Mouse (Mus musculus) midbrain, embryonic 14.5 days (tissue): ENCODE data around the gene Tgm5. TPM values are rescaled to one million over a fixed set of nuclear protein-coding genes. Genes with fewer than 3 reads are reported as not detected.
"Not testable (repeated sequence)": the region's sequence is repeated elsewhere in the genome, so short reads cannot be mapped to it uniquely, and the experiment has no call there.

Experiments
- ATAC-seq: fragments of 200-750 bp; cut with Nextera tagmentation; 2 replicates; pipeline ENCODE4 v1.8.0; 2017; ENCODE audit warnings: moderate number of reproducible peaks, moderate library complexity; ENCODE audit not compliant: low FRiP score, low TSS enrichment
- DNase-seq: peaks from one replicate; pipeline ENCODE4 v3.0.0-alpha.2; 2015
- H3K27ac ChIP-seq: fragments of 300-500 bp; sonication (generic); replicated peaks from 2 replicates; pipeline ENCODE4 v1.5.1; 2014; ENCODE audit warnings: mild to moderate bottlenecking, low read depth, low read length, moderate library complexity
- H3K27me3 ChIP-seq: fragments of 300-500 bp; sonication (generic); 2 replicates; pipeline ENCODE4 v1.6.1; 2014; ENCODE audit warnings: low read length, control low read depth, mixed read lengths; ENCODE audit not compliant: control insufficient read depth, insufficient read depth
- H3K36me3 ChIP-seq: fragments of 300-500 bp; sonication (generic); 2 replicates; pipeline ENCODE4 v1.6.1; 2014; ENCODE audit warnings: low read length, control low read depth; ENCODE audit not compliant: control insufficient read depth, insufficient read depth
- H3K4me1 ChIP-seq: fragments of 300-500 bp; sonication (generic); 2 replicates; pipeline ENCODE4 v1.6.1; 2014; ENCODE audit warnings: mild to moderate bottlenecking, antibody characterized with exemption, low read length, control low read depth; ENCODE audit not compliant: control insufficient read depth, insufficient read depth
- H3K4me2 ChIP-seq: fragments of 300-500 bp; sonication (generic); 2 replicates; pipeline ENCODE4 v1.6.1; 2014; ENCODE audit warnings: mild to moderate bottlenecking, low read length, moderate library complexity
- H3K4me3 ChIP-seq: fragments of 300-500 bp; sonication (generic); replicated peaks from 2 replicates; pipeline ENCODE4 v1.5.1; 2014; ENCODE audit warnings: low read depth, low read length
- H3K9ac ChIP-seq: fragments of 300-500 bp; sonication (generic); replicated peaks from 2 replicates; pipeline ENCODE4 v1.6.1; 2014; ENCODE audit warnings: mild to moderate bottlenecking, low read length, moderate library complexity
- H3K9me3 ChIP-seq: fragments of 300-500 bp; sonication (generic); 2 replicates; pipeline ENCODE4 v1.6.1; 2016; ENCODE audit warnings: low read length, control low read depth, mixed read lengths; ENCODE audit not compliant: control insufficient read depth
- WGBS: fragments of 180-500 bp; shearing (Covaris S2); extraction: QIAGEN DNeasy Blood & Tissue Kit; methylation state at CpG from one replicate; pipeline ENCODE4 v1.1.7; 2014; 5-methylcytosine and 5-hydroxymethylcytosine counted together
- polyA plus RNA-seq: library from polyadenylated mRNA; unstranded; fragments of >200 nt; fragmentation: Nextera tagmentation; extraction: Ambion mirVana; gene quantifications from 2 replicates; pipeline ENCODE4 v1.2.1, GENCODE M21; 2014

The Tgm5 gene
- polyA plus RNA-seq, 1 experiment from 2014 or later, result not detected

GRCm38 (mm10) chr2:121004018-121004811, 81.4 kb downstream of the Tgm5 start:
- no peak overlapping the region for H3K9ac ChIP-seq
- H3K4me1 ChIP-seq, result peaks cover 5% of the 10 kb centered on the region
- 83% methylated on average over 7 of the region's 7 CpGs for WGBS
- no peak overlapping the region for H3K27ac ChIP-seq
- H3K36me3 ChIP-seq, result 0 out of 2 replicates have a peak, but pooled peaks cover 7% of the 10 kb centered on the region
- H3K4me3 ChIP-seq, result no peak overlapping the region
- no peak overlapping the region for H3K4me2 ChIP-seq
- no peak for DNase-seq
- no peak for ATAC-seq
- no peaks in the 10 kb centered on the region for H3K27me3 ChIP-seq
- no peaks in the 10 kb centered on the region for H3K9me3 ChIP-seq

GRCm38 (mm10) chr2:121003586-121003985, 82.1 kb downstream of the Tgm5 start:
- Histone ChIP-seq H3K27me3 (no peaks in the 10 kb centered on the region), H3K36me3 (0 out of 2 replicates have a peak, but pooled peaks cover 7% of the 10 kb centered on the region), H3K4me3 (no peak overlapping the region), H3K9ac (no peak overlapping the region), H3K4me2 (no peak overlapping the region), H3K27ac (no peak overlapping the region), H3K4me1 (no peaks in the 10 kb centered on the region), H3K9me3 (no peaks in the 10 kb centered on the region)
- ATAC-seq, result no peak
- DNase-seq, result no peak
- 75% methylated on average over 2 of the region's 2 CpGs for WGBS

GRCm38 (mm10) chr2:120998863-120999262, 86.8 kb downstream of the Tgm5 start:
- DNase-seq (no peak), ATAC-seq (no peak)
- H3K27ac ChIP-seq, result no peak overlapping the region
- no peak overlapping the region for H3K9ac ChIP-seq
- no peak overlapping the region for H3K4me3 ChIP-seq
- H3K36me3 ChIP-seq, result 0 out of 2 replicates have a peak, but pooled peaks cover 7% of the 10 kb centered on the region
- H3K9me3 ChIP-seq, result no peaks in the 10 kb centered on the region
- no peak overlapping the region for H3K4me2 ChIP-seq
- 94% methylated on average over 8 of the region's 8 CpGs for WGBS
- no peaks in the 10 kb centered on the region for H3K27me3 ChIP-seq
- no peaks in the 10 kb centered on the region for H3K4me1 ChIP-seq

- WGBS, result 74% methylated on average over 1 of the region's 1 CpGs
- not testable (repeated sequence) for H3K4me1 ChIP-seq, H3K27me3 ChIP-seq, ATAC-seq, H3K4me3 ChIP-seq, H3K9me3 ChIP-seq, H3K4me2 ChIP-seq, H3K9ac ChIP-seq, H3K27ac ChIP-seq, DNase-seq
- peaks cover 13% of the 10 kb centered on the region; the same call in 1 of the 2 replicates for H3K36me3 ChIP-seq
Measured at GRCm38 (mm10) chr2:120996607-120997006, 89.0 kb downstream of the Tgm5 start.

Other genes with a start within 250 kb of the Tgm5 start
- gene Cdan1, start 235.7 kb downstream of the Tgm5 start, polyA plus RNA-seq, result 7.6 and 7.7 TPM in 2 replicates
- 14.1 and 15.9 TPM in 2 replicates for gene Ttbk2, start 235.2 kb downstream of the Tgm5 start, polyA plus RNA-seq
- gene Ubr1, start 115.1 kb downstream of the Tgm5 start, polyA plus RNA-seq, result 28.3 and 40.5 TPM in 2 replicates
- gene Tmem62, start 108.8 kb downstream of the Tgm5 start, polyA plus RNA-seq, result 11.9 and 13.8 TPM in 2 replicates
- gene Ccndbp1, start 77.4 kb downstream of the Tgm5 start, polyA plus RNA-seq, result 82.6 and 84.9 TPM in 2 replicates
- 0.16 and 0.32 TPM in 2 replicates for gene Epb42, start 48.8 kb downstream of the Tgm5 start, polyA plus RNA-seq
- not detected in 2 replicates for gene Tgm7, start 24.0 kb upstream of the Tgm5 start, polyA plus RNA-seq
- 30.7 and 40.0 TPM in 2 replicates for gene Adal, start 54.6 kb upstream of the Tgm5 start, polyA plus RNA-seq
- 18.2 and 23.3 TPM in 2 replicates for gene Lcmt2, start 54.8 kb upstream of the Tgm5 start, polyA plus RNA-seq
- 35.9 and 49.2 TPM in 2 replicates for gene Tubgcp4, start 84.8 kb upstream of the Tgm5 start, polyA plus RNA-seq
- gene Zscan29, start 85.3 kb upstream of the Tgm5 start, polyA plus RNA-seq, result 8.0 and 9.3 TPM in 2 replicates
- gene Trp53bp1, start 185.6 kb upstream of the Tgm5 start, polyA plus RNA-seq, result 146 and 193 TPM in 2 replicates
- 19.6 and 25.7 TPM in 2 replicates for gene Map1a, start 203.8 kb upstream of the Tgm5 start, polyA plus RNA-seq